Mouse (Mus musculus): ENCODE results near the gene Cep131. TPM values are rescaled to one million over a fixed set of nuclear protein-coding genes. Genes with fewer than 3 reads are reported as not detected.

The Cep131 gene
- polyA plus RNA-seq, 1 experiment from 2014 or later = 28.1 TPM

DNA sequence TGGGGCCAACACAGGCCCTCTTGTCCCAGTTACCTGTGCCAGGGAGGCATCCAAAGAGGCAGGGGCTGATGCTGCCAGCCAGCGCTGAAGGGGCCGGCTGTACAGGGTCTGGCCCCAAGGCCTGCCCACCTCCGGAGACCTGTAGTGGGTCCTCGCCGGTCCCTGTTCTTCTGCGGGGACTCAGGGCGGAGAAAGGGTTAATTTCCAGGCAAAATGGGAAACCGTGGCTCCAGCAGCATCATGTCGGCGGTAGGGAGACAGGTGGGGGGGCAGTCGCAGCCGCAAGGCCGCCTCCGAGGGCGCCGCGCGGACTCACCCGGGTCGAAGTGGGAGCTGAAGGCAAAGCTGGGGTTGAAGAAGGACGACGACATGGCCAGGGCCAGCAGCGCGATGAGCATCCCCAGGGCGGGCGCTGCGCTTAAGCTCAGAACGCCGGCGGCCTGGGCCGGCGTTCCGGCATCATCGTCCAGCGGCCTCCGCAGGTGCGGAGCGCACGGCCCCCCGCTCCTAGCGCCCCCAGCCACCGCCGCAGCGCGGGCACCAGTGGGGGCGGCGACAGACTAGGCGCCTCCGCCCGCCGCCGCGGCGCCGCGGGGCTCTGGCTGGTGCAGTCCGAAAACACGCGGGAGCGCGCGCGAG lies 40.0 kb downstream of the Cep131 start, which contains the start of gene Aatk:
Gene Aatk (minus strand): TSS at position 615 of the 639 bp plus-strand sequence.
- H3K27ac ChIP-seq = peak within 1 kb of the TSS; percentile 92

DNA sequence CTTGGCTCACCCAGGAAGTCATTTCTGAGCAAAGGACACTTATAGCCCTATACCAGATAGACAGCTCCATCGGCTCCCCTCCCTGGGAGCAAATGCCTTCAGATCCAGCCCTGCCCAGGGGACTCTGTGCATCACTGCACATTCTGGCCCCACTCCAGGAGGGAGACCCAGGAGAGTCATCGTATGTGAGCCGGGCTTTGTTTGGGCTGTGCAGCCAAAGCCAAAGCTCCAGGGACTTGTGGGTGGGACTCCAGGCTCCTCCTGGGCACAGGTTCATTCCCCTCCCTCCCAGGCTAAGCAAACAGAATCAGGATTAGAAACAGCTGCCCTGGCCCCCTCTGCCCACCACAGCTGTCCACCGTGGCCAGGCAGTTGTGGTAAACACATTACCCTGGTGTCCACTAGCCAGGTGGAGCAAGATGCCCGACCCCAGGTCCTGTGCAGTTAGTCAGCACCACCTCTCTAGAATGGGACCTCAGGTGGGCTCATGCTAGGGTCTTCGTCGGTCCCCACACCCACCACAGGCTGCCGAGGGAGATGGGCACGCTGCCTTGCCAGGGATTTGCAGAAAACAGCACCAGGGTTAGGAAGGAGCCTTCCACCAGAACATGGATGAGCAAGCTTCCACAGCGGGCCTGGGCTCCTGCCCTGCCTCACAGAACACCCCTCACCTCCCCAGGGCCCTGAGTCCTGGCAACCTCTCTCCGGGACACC lies 40.6 kb downstream of the Cep131 start:
- Histone ChIP-seq H3K9me3 (ENCODE audit: control insufficient read depth, low read length) (no peaks in the 10 kb centered on the region), H3K27ac (peak overlapping the region; percentile 92), H3K4me3 (replicated peaks; ENCODE audit: low read length) (peak overlapping the region; percentile 77), H3K27me3 (ENCODE audit: control insufficient read depth, insufficient read depth, low read length) (no peaks in the 10 kb centered on the region; the same call in 1 of the 2 replicates), H3K4me1 (replicated peaks; ENCODE audit: control insufficient read depth, insufficient read depth, low read length) (peaks cover 37% of the 10 kb centered on the region), H3K9ac (peak overlapping the region; percentile 89), H3K4me2 (replicated peaks) (peak overlapping the region; percentile 95), H3K36me3 (replicated peaks; ENCODE audit: control insufficient read depth, insufficient read depth) (no peaks in the 10 kb centered on the region)
- no peak for ATAC-seq (ENCODE audit: low FRiP score)
- DNase-seq (ENCODE audit: low spot score) = peak; percentile 46
- 35% methylated on average over 11 of the region's 11 CpGs for WGBS

More for the DNA sequence above, 40.0 kb downstream of the Cep131 start, which contains the start of gene Aatk:
- Histone ChIP-seq H3K9me3 (ENCODE audit: control insufficient read depth, low read length) (no peaks in the 10 kb centered on the region), H3K27me3 (ENCODE audit: control insufficient read depth, insufficient read depth, low read length) (no peaks in the 10 kb centered on the region; the same call in 1 of the 2 replicates), H3K9ac (peak within 1 kb of the TSS; percentile 89), H3K4me3 (replicated peaks; ENCODE audit: low read length) (peak within 1 kb of the TSS; percentile 77), H3K4me1 (replicated peaks; ENCODE audit: control insufficient read depth, insufficient read depth, low read length) (peaks cover 38% of the 10 kb centered on the region), H3K4me2 (replicated peaks) (peak within 1 kb of the TSS; percentile 95), H3K36me3 (replicated peaks; ENCODE audit: control insufficient read depth, insufficient read depth) (no peaks in the 10 kb centered on the region)
- peak; percentile 57 for DNase-seq (ENCODE audit: low spot score)
- ATAC-seq (ENCODE audit: low FRiP score) = 0 out of 2 replicates have a peak, but pooled peaks have one; percentile 34
- 1% methylated on average over 49 of the region's 63 CpGs for WGBS

DNA sequence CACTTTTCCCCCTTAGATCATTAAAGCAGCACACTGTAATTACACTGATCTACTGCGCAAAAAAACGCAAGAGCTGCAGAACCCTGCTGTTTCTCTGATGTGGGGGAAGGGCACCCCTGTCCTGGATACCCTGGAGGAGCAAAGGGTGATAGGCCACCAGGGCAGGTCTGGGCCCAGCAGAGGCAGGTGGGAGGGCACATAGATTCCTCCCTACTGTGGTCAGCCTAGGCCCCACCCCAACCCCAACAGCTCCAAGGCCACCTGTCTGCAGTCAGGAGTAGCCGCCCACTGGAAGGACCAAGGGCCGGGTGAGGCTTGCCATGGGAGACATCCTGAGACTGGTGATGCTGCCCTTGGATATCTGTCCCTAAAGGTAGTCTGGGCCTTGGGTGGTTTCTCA lies 41.3 kb downstream of the Cep131 start:
- H3K9me3 ChIP-seq (ENCODE audit: control insufficient read depth, low read length) = no peaks in the 10 kb centered on the region
- H3K4me1 ChIP-seq (replicated peaks; ENCODE audit: control insufficient read depth, insufficient read depth, low read length) = peaks cover 41% of the 10 kb centered on the region
- WGBS = 58% methylated on average over 4 of the region's 4 CpGs
- H3K27ac ChIP-seq = peak overlapping the region; percentile 92
- H3K4me2 ChIP-seq (replicated peaks) = peak overlapping the region; percentile 95
- H3K27me3 ChIP-seq (ENCODE audit: control insufficient read depth, insufficient read depth, low read length) = no peaks in the 10 kb centered on the region; the same call in 1 of the 2 replicates
- peak overlapping the region; percentile 77 for H3K4me3 ChIP-seq (replicated peaks; ENCODE audit: low read length)
- DNase-seq (ENCODE audit: low spot score) = no peak
- peak overlapping the region; percentile 89 for H3K9ac ChIP-seq
- no peaks in the 10 kb centered on the region for H3K36me3 ChIP-seq (replicated peaks; ENCODE audit: control insufficient read depth, insufficient read depth)
- ATAC-seq (ENCODE audit: low FRiP score) = no peak

DNA sequence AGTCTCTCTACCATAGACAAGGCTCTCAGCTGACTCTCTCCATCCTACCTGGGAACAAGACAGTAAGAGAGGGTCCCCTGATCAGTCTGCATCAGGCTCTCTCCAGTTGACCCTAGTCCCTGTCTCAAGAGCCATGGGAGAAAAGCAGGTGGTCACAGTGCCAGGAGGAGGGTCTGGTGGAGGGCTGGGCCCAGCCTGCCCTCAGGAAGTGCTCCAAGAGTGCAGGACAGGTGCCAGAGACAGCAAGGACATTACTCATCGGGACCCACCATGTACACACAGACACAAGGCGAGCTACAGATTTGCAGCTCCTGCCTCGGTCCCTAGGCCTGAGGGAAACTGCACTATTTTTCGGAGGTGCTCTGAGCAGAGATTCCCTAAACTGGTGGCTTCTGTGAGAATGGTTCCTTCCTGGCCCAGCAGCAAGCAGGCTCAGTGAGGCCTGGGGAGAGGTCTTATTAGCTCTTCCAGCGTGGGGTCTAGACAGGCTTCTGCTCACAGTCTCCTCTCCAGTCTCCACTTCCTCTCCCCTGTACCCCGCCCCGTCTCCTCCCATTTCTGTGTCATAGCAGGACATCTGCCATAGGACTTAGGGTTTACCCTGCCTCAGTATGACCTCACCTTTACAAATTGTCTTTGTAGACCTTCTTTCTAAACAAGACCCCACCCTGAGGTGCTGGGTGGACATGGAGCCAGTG lies 44.3 kb downstream of the Cep131 start:
- 68% methylated on average over 7 of the region's 7 CpGs for WGBS
- no peak overlapping the region for H3K4me2 ChIP-seq (replicated peaks)
- ATAC-seq (ENCODE audit: low FRiP score) (no peak), DNase-seq (ENCODE audit: low spot score) (no peak)
- no peaks in the 10 kb centered on the region for H3K27me3 ChIP-seq (ENCODE audit: control insufficient read depth, insufficient read depth, low read length)
- peaks cover 27% of the 10 kb centered on the region for H3K4me1 ChIP-seq (replicated peaks; ENCODE audit: control insufficient read depth, insufficient read depth, low read length)
- no peaks in the 10 kb centered on the region for H3K9me3 ChIP-seq (ENCODE audit: control insufficient read depth, low read length)
- H3K27ac ChIP-seq = no peak overlapping the region
- no peak overlapping the region for H3K4me3 ChIP-seq (replicated peaks; ENCODE audit: low read length)
- 0 out of 2 replicates have a peak overlapping the region, but pooled peaks have one; percentile 20 for H3K9ac ChIP-seq
- no peaks in the 10 kb centered on the region for H3K36me3 ChIP-seq (replicated peaks; ENCODE audit: control insufficient read depth, insufficient read depth)

DNA sequence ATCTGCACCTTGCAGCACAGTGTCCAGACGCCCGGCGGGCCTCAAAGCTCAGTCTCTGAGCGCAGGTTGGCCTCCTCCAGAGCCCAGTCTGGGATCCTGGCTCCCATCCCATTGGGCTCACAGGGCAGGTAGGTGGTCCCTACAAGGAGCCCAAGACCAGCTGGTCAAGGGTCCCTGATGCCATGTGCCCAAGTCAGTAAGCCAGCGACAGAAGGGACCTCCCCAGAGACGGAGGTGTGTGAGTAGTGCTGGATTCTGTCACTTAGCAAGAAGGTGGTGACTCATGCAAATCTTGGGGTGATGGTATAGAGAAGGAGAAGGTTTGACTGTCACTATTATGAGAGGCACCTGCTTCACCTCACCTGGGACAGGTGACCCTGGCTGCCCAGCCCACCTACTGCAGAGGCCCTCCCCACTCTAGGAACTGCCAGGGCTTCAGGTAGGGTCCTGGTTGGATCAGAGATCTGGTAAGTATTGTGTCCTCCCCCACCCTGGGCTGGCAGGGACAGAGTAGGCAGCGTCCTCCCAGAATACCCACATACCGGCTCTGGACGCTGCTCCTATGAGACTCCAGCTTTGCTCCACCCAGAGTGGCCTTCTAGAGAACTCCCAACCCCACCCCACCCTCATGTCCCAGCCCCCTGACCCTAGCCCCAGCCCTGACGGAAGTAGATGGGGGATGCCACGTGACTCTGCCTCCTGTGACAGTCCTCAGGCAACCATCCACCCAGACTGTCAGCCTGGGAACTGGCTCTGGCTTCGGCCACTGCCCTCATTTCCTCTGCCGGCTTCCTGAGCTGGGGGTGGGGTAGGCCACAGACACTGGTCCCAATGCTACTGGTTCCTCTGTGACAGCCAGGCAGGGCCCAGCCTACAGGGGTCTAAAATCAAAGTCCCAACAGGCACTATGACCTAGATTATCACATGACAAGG lies 45.2 kb downstream of the Cep131 start:
- Histone ChIP-seq H3K27ac (no peak overlapping the region), H3K4me3 (replicated peaks; ENCODE audit: low read length) (no peak overlapping the region), H3K4me1 (replicated peaks; ENCODE audit: control insufficient read depth, insufficient read depth, low read length) (peaks cover 27% of the 10 kb centered on the region), H3K9ac (0 out of 2 replicates have a peak overlapping the region, but pooled peaks have one; percentile 20), H3K36me3 (replicated peaks; ENCODE audit: control insufficient read depth, insufficient read depth) (no peaks in the 10 kb centered on the region), H3K9me3 (ENCODE audit: control insufficient read depth, low read length) (no peaks in the 10 kb centered on the region), H3K4me2 (replicated peaks) (no peak overlapping the region), H3K27me3 (ENCODE audit: control insufficient read depth, insufficient read depth, low read length) (no peaks in the 10 kb centered on the region)
- no peak for DNase-seq (ENCODE audit: low spot score)
- 77% methylated on average over 13 of the region's 13 CpGs for WGBS
- ATAC-seq (ENCODE audit: low FRiP score) = no peak

DNA sequence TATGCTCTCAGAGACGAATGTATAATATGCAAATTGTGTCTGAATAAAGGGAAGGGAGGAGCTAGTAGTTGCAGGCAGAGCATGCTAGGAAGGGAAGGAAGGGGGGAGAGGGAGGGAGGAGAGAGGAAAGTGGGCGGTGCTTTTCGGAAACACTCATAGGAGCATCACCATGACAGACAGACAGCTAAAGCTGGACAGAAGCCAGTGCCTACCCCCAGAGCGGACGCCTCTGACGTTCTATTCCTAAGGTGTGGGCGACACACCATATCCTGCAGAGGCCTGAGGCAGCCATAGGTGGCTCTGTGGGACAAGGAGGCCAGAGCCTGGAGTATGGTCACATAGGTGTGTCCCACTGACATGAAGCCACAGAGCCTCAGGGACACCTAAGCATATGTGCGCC lies 46.2 kb downstream of the Cep131 start:
- no peak overlapping the region for H3K27ac ChIP-seq

DNA sequence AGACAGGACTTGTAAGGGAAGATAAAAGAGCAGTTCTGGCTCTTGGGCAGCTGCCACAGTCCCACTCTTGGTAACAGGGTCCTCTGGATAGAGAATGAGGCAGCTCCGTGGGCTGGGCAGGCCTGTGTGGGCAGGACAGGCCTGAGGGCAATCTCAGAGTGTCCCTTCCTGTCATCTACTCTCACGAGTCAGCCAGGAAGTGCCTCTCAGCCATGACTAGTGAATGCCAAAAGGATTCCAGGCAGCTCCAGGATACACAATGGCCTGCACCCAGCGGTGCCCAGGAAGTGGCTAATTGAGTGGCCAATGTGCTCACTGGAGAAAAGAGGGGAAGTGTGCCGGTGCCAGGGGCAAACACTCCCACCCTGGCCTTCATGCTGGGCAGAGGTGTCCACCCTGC lies 47.0 kb downstream of the Cep131 start:
- no peaks in the 10 kb centered on the region for H3K36me3 ChIP-seq (replicated peaks; ENCODE audit: control insufficient read depth, insufficient read depth)
- H3K4me1 ChIP-seq (replicated peaks; ENCODE audit: control insufficient read depth, insufficient read depth, low read length) = peaks cover 15% of the 10 kb centered on the region
- ATAC-seq (ENCODE audit: low FRiP score) (no peak), DNase-seq (ENCODE audit: low spot score) (no peak)
- peak overlapping the region; percentile 32; the same call in 1 of the 2 replicates for H3K27ac ChIP-seq
- 40% methylated on average over 4 of the region's 4 CpGs for WGBS
- H3K9me3 ChIP-seq (ENCODE audit: control insufficient read depth, low read length) = no peaks in the 10 kb centered on the region
- H3K4me2 ChIP-seq (replicated peaks) = peak overlapping the region; percentile 4; the same call in 1 of the 2 replicates
- no peak overlapping the region for H3K4me3 ChIP-seq (replicated peaks; ENCODE audit: low read length)
- H3K9ac ChIP-seq = peak overlapping the region; percentile 2; the same call in 1 of the 2 replicates
- H3K27me3 ChIP-seq (ENCODE audit: control insufficient read depth, insufficient read depth, low read length) = no peaks in the 10 kb centered on the region

More for the DNA sequence above, 46.2 kb downstream of the Cep131 start:
- Histone ChIP-seq H3K4me2 (replicated peaks) (no peak overlapping the region), H3K4me1 (replicated peaks; ENCODE audit: control insufficient read depth, insufficient read depth, low read length) (peaks cover 22% of the 10 kb centered on the region), H3K27me3 (ENCODE audit: control insufficient read depth, insufficient read depth, low read length) (no peaks in the 10 kb centered on the region), H3K9ac (no peak overlapping the region), H3K36me3 (replicated peaks; ENCODE audit: control insufficient read depth, insufficient read depth) (no peaks in the 10 kb centered on the region), H3K4me3 (replicated peaks; ENCODE audit: low read length) (no peak overlapping the region), H3K9me3 (ENCODE audit: control insufficient read depth, low read length) (no peaks in the 10 kb centered on the region)
- DNase-seq (ENCODE audit: low spot score) = no peak
- no peak for ATAC-seq (ENCODE audit: low FRiP score)
- WGBS = 74% methylated on average over 8 of the region's 8 CpGs

DNA sequence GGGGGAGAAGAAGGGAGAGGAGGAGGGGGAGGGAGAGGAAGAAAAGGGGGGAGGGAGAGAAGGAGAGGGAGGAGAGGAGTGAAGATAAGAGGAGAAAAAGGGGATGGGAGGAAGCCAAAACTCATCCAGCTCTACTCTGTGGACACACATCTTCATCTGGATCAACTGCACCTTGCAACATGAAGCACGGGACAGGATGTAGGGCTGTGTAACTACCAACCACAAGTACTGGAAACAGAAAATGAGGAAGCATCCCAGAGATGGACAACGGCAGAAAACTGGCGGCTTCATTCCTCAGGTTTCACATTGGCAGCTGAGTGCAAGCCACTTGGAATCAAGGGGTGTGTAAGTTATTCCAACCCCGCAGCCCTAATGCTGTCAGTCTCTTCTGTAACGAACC lies 51.9 kb downstream of the Cep131 start:
- H3K9ac ChIP-seq = no peak overlapping the region
- ATAC-seq (ENCODE audit: low FRiP score) = no peak
- 76% methylated on average over 5 of the region's 5 CpGs for WGBS

More for the DNA sequence above, 51.9 kb downstream of the Cep131 start:
- H3K4me1 ChIP-seq (replicated peaks; ENCODE audit: control insufficient read depth, insufficient read depth, low read length) = no peaks in the 10 kb centered on the region; the same call in 1 of the 2 replicates
- H3K36me3 ChIP-seq (replicated peaks; ENCODE audit: control insufficient read depth, insufficient read depth) = no peaks in the 10 kb centered on the region
- DNase-seq (ENCODE audit: low spot score) = no peak
- H3K27ac ChIP-seq = no peak overlapping the region
- H3K4me2 ChIP-seq (replicated peaks) = no peak overlapping the region
- H3K4me3 ChIP-seq (replicated peaks; ENCODE audit: low read length) = no peak overlapping the region
- no peaks in the 10 kb centered on the region for H3K27me3 ChIP-seq (ENCODE audit: control insufficient read depth, insufficient read depth, low read length)
- H3K9me3 ChIP-seq (ENCODE audit: control insufficient read depth, low read length) = no peaks in the 10 kb centered on the region

All from hindbrain, embryonic 14.5 days (tissue).